Mouse (Mus musculus) adrenal gland, adult 18-20 months (tissue): ENCODE data around the gene 1700025C18Rik. TPM values are rescaled to one million over a fixed set of nuclear protein-coding genes. Genes with fewer than 3 reads are reported as not detected.
A peak's percentile ranks its signal among the peaks of the same experiment; 100 is the strongest.

Source experiments
- DNase-seq, 2 experiments: peaks; one replicate each; pipeline ENCODE4 v3.0.0; 2021 to 2022; ENCODE audit warnings: low spot score in 2 of 2
- long read RNA-seq, 2 experiments: library from polyadenylated mRNA; stranded (forward); transcript quantifications; one replicate each; pipeline ENCODE4 v2.0.0; 2021
- total RNA-seq, 2 experiments: library from RNA; stranded (reverse); gene quantifications; 1 replicate in 1 of 2; 2 replicates in 1 of 2; pipeline ENCODE4 v1.2.3; 2021

The 1700025C18Rik gene
- total RNA-seq: not detected
- long read RNA-seq, experiment 1: 0 reads
- long read RNA-seq, experiment 2: 0 reads

- DNase-seq: no peak
Measured at GRCm38 (mm10) chr2:165090650-165091049, at the start of gene 1700025C18Rik. Gene 1700025C18Rik (minus strand): TSS chr2:165090750.

GRCm38 (mm10) chr2:165136049-165136448 is 45.5 kb upstream of the 1700025C18Rik start:
- no peak for DNase-seq

- DNase-seq: no peak
Measured at GRCm38 (mm10) chr2:165133566-165133965, 43.0 kb upstream of the 1700025C18Rik start.

GRCm38 (mm10) chr2:165131428-165131827 is 40.9 kb upstream of the 1700025C18Rik start:
- no peak for DNase-seq

GRCm38 (mm10) chr2:165129189-165129588 is 38.6 kb upstream of the 1700025C18Rik start:
- DNase-seq: no peak

GRCm38 (mm10) chr2:165126896-165127562 is 36.5 kb upstream of the 1700025C18Rik start:
- no peak for DNase-seq

GRCm38 (mm10) chr2:165121206-165121840 is 30.8 kb upstream of the 1700025C18Rik start:
- no peak for DNase-seq

- DNase-seq: no peak
Measured at GRCm38 (mm10) chr2:165120765-165121164, 30.2 kb upstream of the 1700025C18Rik start.

GRCm38 (mm10) chr2:165113733-165114132 is 23.2 kb upstream of the 1700025C18Rik start:
- no peak for DNase-seq

GRCm38 (mm10) chr2:165112149-165112548 is 21.6 kb upstream of the 1700025C18Rik start:
- DNase-seq: peak; percentile 87

- DNase-seq: no peak
Measured at GRCm38 (mm10) chr2:165106585-165106984, 16.0 kb upstream of the 1700025C18Rik start.

GRCm38 (mm10) chr2:165105513-165106079 is 15.0 kb upstream of the 1700025C18Rik start:
- no peak for DNase-seq

GRCm38 (mm10) chr2:165102920-165103319 is 12.4 kb upstream of the 1700025C18Rik start:
- no peak for DNase-seq

- no peak for DNase-seq
Measured at GRCm38 (mm10) chr2:165100749-165101148, 10.2 kb upstream of the 1700025C18Rik start.

- no peak for DNase-seq
Measured at GRCm38 (mm10) chr2:165098861-165099260, 8.3 kb upstream of the 1700025C18Rik start.

- DNase-seq: no peak
Measured at GRCm38 (mm10) chr2:165096367-165096766, 5.8 kb upstream of the 1700025C18Rik start.

- no peak for DNase-seq
Measured at GRCm38 (mm10) chr2:165092393-165092792, 1.8 kb upstream of the 1700025C18Rik start.

GRCm38 (mm10) chr2:165091433-165091965 is 949 bp upstream of the 1700025C18Rik start:
- peak in 1 of 2 experiments; percentile 47 for DNase-seq

- DNase-seq: no peak
Measured at GRCm38 (mm10) chr2:165089470-165089869, 1.1 kb downstream of the 1700025C18Rik start.

GRCm38 (mm10) chr2:165086634-165087033 is 3.9 kb downstream of the 1700025C18Rik start:
- no peak for DNase-seq

GRCm38 (mm10) chr2:165081257-165081656 is 9.3 kb downstream of the 1700025C18Rik start:
- DNase-seq: no peak

- DNase-seq: no peak
Measured at GRCm38 (mm10) chr2:165080657-165081056, 9.9 kb downstream of the 1700025C18Rik start.
